Mouse (Mus musculus): ENCODE data around the gene P4htm. TPM values are rescaled to one million over a fixed set of nuclear protein-coding genes. Genes with fewer than 3 reads are reported as not detected.
"Not testable (repeated sequence)": the region's sequence is repeated elsewhere in the genome, so short reads cannot be mapped to it uniquely, and the experiment has no call there.

P4htm gene
- polyA plus RNA-seq, 1 experiment from 2014 or later = 15.0 TPM

- 0 out of 2 replicates have a peak overlapping the region, but pooled peaks have one; percentile 4 for H3K4me2 ChIP-seq
- WGBS (ENCODE audit: insufficient replicate concordance) = 52% methylated on average over 2 of the region's 2 CpGs
- H3K4me3 ChIP-seq (ENCODE audit: low read depth, low read length) = no peak overlapping the region
- no peak overlapping the region for H3K9ac ChIP-seq (ENCODE audit: low read depth, low read length)
- peak; percentile 83 for ATAC-seq (replicated peaks; ENCODE audit: insufficient number of reproducible peaks, low FRiP score, low TSS enrichment)
- no peaks in the 10 kb centered on the region for H3K27me3 ChIP-seq (ENCODE audit: control insufficient read depth, insufficient read depth, low read length)
- H3K27ac ChIP-seq (ENCODE audit: low read depth, low read length) = peak overlapping the region; percentile 41
- no peaks in the 10 kb centered on the region; the same call in 1 of the 2 replicates for H3K36me3 ChIP-seq (ENCODE audit: control insufficient read depth, insufficient read depth, low read length)
- 0 out of 2 replicates have a peak, but pooled peaks cover 11% of the 10 kb centered on the region for H3K4me1 ChIP-seq (ENCODE audit: control insufficient read depth, insufficient read depth, low read length)
- H3K9me3 ChIP-seq (replicated peaks; ENCODE audit: control insufficient read depth, low read length) = no peaks in the 10 kb centered on the region
Measured at GRCm38 (mm10) chr9:108626498-108626897, 29.0 kb upstream of the P4htm start.

- Histone ChIP-seq H3K4me3 (ENCODE audit: low read depth, low read length) (no peak overlapping the region), H3K4me2 (no peak overlapping the region), H3K27me3 (ENCODE audit: control insufficient read depth, insufficient read depth, low read length) (no peaks in the 10 kb centered on the region), H3K36me3 (ENCODE audit: control insufficient read depth, insufficient read depth, low read length) (peaks cover 14% of the 10 kb centered on the region), H3K4me1 (ENCODE audit: control insufficient read depth, insufficient read depth, low read length) (no peaks in the 10 kb centered on the region), H3K27ac (ENCODE audit: low read depth, low read length) (no peak overlapping the region), H3K9me3 (replicated peaks; ENCODE audit: control insufficient read depth, low read length) (no peaks in the 10 kb centered on the region), H3K9ac (ENCODE audit: low read depth, low read length) (no peak overlapping the region)
- WGBS (ENCODE audit: insufficient replicate concordance) = 100% methylated on average over 1 of the region's 1 CpGs
- no peak for ATAC-seq (replicated peaks; ENCODE audit: insufficient number of reproducible peaks, low FRiP score, low TSS enrichment)
Measured at GRCm38 (mm10) chr9:108617301-108617700, 19.8 kb upstream of the P4htm start.

- no peak overlapping the region for H3K27ac ChIP-seq (ENCODE audit: low read depth, low read length)
- no peaks in the 10 kb centered on the region for H3K27me3 ChIP-seq (ENCODE audit: control insufficient read depth, insufficient read depth, low read length)
- WGBS (ENCODE audit: insufficient replicate concordance) = 92% methylated on average over 10 of the region's 10 CpGs
- peaks cover 35% of the 10 kb centered on the region for H3K36me3 ChIP-seq (ENCODE audit: control insufficient read depth, insufficient read depth, low read length)
- 0 out of 2 replicates have a peak, but pooled peaks cover 3% of the 10 kb centered on the region for H3K4me1 ChIP-seq (ENCODE audit: control insufficient read depth, insufficient read depth, low read length)
- H3K4me2 ChIP-seq = no peak overlapping the region
- H3K9ac ChIP-seq (ENCODE audit: low read depth, low read length) = no peak overlapping the region
- no peak for ATAC-seq (replicated peaks; ENCODE audit: insufficient number of reproducible peaks, low FRiP score, low TSS enrichment)
- no peaks in the 10 kb centered on the region for H3K9me3 ChIP-seq (replicated peaks; ENCODE audit: control insufficient read depth, low read length)
- no peak overlapping the region for H3K4me3 ChIP-seq (ENCODE audit: low read depth, low read length)
Measured at GRCm38 (mm10) chr9:108611488-108611887, 14.0 kb upstream of the P4htm start.

- no peak overlapping the region for H3K4me2 ChIP-seq
- ATAC-seq (replicated peaks; ENCODE audit: insufficient number of reproducible peaks, low FRiP score, low TSS enrichment) = no peak
- no peaks in the 10 kb centered on the region for H3K27me3 ChIP-seq (ENCODE audit: control insufficient read depth, insufficient read depth, low read length)
- H3K9me3 ChIP-seq (replicated peaks; ENCODE audit: control insufficient read depth, low read length) = no peaks in the 10 kb centered on the region
- H3K36me3 ChIP-seq (ENCODE audit: control insufficient read depth, insufficient read depth, low read length) = peaks cover 47% of the 10 kb centered on the region
- no peak overlapping the region for H3K4me3 ChIP-seq (ENCODE audit: low read depth, low read length)
- H3K27ac ChIP-seq (ENCODE audit: low read depth, low read length) = no peak overlapping the region
- 83% methylated on average over 4 of the region's 4 CpGs for WGBS (ENCODE audit: insufficient replicate concordance)
- 0 out of 2 replicates have a peak, but pooled peaks cover 3% of the 10 kb centered on the region for H3K4me1 ChIP-seq (ENCODE audit: control insufficient read depth, insufficient read depth, low read length)
- no peak overlapping the region for H3K9ac ChIP-seq (ENCODE audit: low read depth, low read length)
Measured at GRCm38 (mm10) chr9:108608889-108609288, 11.4 kb upstream of the P4htm start.

- not testable (repeated sequence) for ATAC-seq (replicated peaks; ENCODE audit: insufficient number of reproducible peaks, low FRiP score, low TSS enrichment); H3K9ac ChIP-seq (ENCODE audit: low read depth, low read length); H3K4me1 ChIP-seq (ENCODE audit: control insufficient read depth, insufficient read depth, low read length); H3K4me2 ChIP-seq; H3K4me3 ChIP-seq (ENCODE audit: low read depth, low read length); H3K9me3 ChIP-seq (replicated peaks; ENCODE audit: control insufficient read depth, low read length); H3K27me3 ChIP-seq (ENCODE audit: control insufficient read depth, insufficient read depth, low read length); H3K27ac ChIP-seq (ENCODE audit: low read depth, low read length)
- peaks cover 53% of the 10 kb centered on the region for H3K36me3 ChIP-seq (ENCODE audit: control insufficient read depth, insufficient read depth, low read length)
- WGBS (ENCODE audit: insufficient replicate concordance) = 85% methylated on average over 5 of the region's 5 CpGs
Measured at GRCm38 (mm10) chr9:108607929-108608328, 10.5 kb upstream of the P4htm start.

GRCm38 (mm10) chr9:108601986-108602385, 4.5 kb upstream of the P4htm start:
- WGBS (ENCODE audit: insufficient replicate concordance) = 72% methylated on average over 4 of the region's 4 CpGs
- Histone ChIP-seq H3K27ac (ENCODE audit: low read depth, low read length) (no peak overlapping the region), H3K9ac (ENCODE audit: low read depth, low read length) (no peak overlapping the region), H3K4me3 (ENCODE audit: low read depth, low read length) (no peak overlapping the region), H3K4me1 (ENCODE audit: control insufficient read depth, insufficient read depth, low read length) (peaks cover 2% of the 10 kb centered on the region; the same call in 1 of the 2 replicates), H3K9me3 (replicated peaks; ENCODE audit: control insufficient read depth, low read length) (no peaks in the 10 kb centered on the region), H3K27me3 (ENCODE audit: control insufficient read depth, insufficient read depth, low read length) (no peaks in the 10 kb centered on the region), H3K4me2 (no peak overlapping the region), H3K36me3 (ENCODE audit: control insufficient read depth, insufficient read depth, low read length) (peaks cover 21% of the 10 kb centered on the region)
- no peak for ATAC-seq (replicated peaks; ENCODE audit: insufficient number of reproducible peaks, low FRiP score, low TSS enrichment)

GRCm38 (mm10) chr9:108600011-108600410, 2.5 kb upstream of the P4htm start:
- ATAC-seq (replicated peaks; ENCODE audit: insufficient number of reproducible peaks, low FRiP score, low TSS enrichment) = no peak
- Histone ChIP-seq H3K27ac (ENCODE audit: low read depth, low read length) (no peak overlapping the region), H3K9me3 (replicated peaks; ENCODE audit: control insufficient read depth, low read length) (no peaks in the 10 kb centered on the region), H3K9ac (ENCODE audit: low read depth, low read length) (no peak overlapping the region), H3K4me2 (no peak overlapping the region), H3K4me3 (ENCODE audit: low read depth, low read length) (no peak overlapping the region), H3K36me3 (ENCODE audit: control insufficient read depth, insufficient read depth, low read length) (peaks cover 14% of the 10 kb centered on the region), H3K27me3 (ENCODE audit: control insufficient read depth, insufficient read depth, low read length) (no peaks in the 10 kb centered on the region), H3K4me1 (ENCODE audit: control insufficient read depth, insufficient read depth, low read length) (peaks cover 10% of the 10 kb centered on the region)
- 48% methylated on average over 2 of the region's 2 CpGs for WGBS (ENCODE audit: insufficient replicate concordance)

GRCm38 (mm10) chr9:108599021-108599566, 1.6 kb upstream of the P4htm start:
- Histone ChIP-seq H3K9me3 (replicated peaks; ENCODE audit: control insufficient read depth, low read length) (no peaks in the 10 kb centered on the region), H3K4me2 (no peak overlapping the region), H3K27ac (ENCODE audit: low read depth, low read length) (no peak overlapping the region), H3K4me1 (ENCODE audit: control insufficient read depth, insufficient read depth, low read length) (peaks cover 15% of the 10 kb centered on the region), H3K36me3 (ENCODE audit: control insufficient read depth, insufficient read depth, low read length) (peaks cover 7% of the 10 kb centered on the region), H3K27me3 (ENCODE audit: control insufficient read depth, insufficient read depth, low read length) (no peaks in the 10 kb centered on the region), H3K9ac (ENCODE audit: low read depth, low read length) (no peak overlapping the region), H3K4me3 (ENCODE audit: low read depth, low read length) (no peak overlapping the region)
- ATAC-seq (replicated peaks; ENCODE audit: insufficient number of reproducible peaks, low FRiP score, low TSS enrichment) = no peak
- 72% methylated on average over 4 of the region's 4 CpGs for WGBS (ENCODE audit: insufficient replicate concordance)

- Histone ChIP-seq H3K9ac (ENCODE audit: low read depth, low read length) (0 out of 2 replicates have a peak overlapping the region, but pooled peaks have one; percentile 12), H3K4me1 (ENCODE audit: control insufficient read depth, insufficient read depth, low read length) (peaks cover 19% of the 10 kb centered on the region), H3K27ac (ENCODE audit: low read depth, low read length) (peak overlapping the region; percentile 75), H3K36me3 (ENCODE audit: control insufficient read depth, insufficient read depth, low read length) (no peaks in the 10 kb centered on the region), H3K9me3 (replicated peaks; ENCODE audit: control insufficient read depth, low read length) (no peaks in the 10 kb centered on the region), H3K4me3 (ENCODE audit: low read depth, low read length) (no peak overlapping the region), H3K27me3 (ENCODE audit: control insufficient read depth, insufficient read depth, low read length) (no peaks in the 10 kb centered on the region), H3K4me2 (peak overlapping the region; percentile 43)
- 25% methylated on average over 3 of the region's 3 CpGs for WGBS (ENCODE audit: insufficient replicate concordance)
- no peak for ATAC-seq (replicated peaks; ENCODE audit: insufficient number of reproducible peaks, low FRiP score, low TSS enrichment)
Measured at GRCm38 (mm10) chr9:108594354-108594753, 3.1 kb downstream of the P4htm start.
